Mouse (Mus musculus) C2C12 (cell line): ENCODE measurements around the gene Gm26897.

Experiments used
- CEBPB ChIP-seq: IDR thresholded peaks from one replicate; pipeline ENCODE4 v1.6.1; 2011; ENCODE audit warnings: low read depth, mild to moderate bottlenecking, control low read depth, moderate library complexity
- CTCF ChIP-seq: IDR thresholded peaks from one replicate; pipeline ENCODE4 v1.5.1; 2011; ENCODE audit not compliant: control insufficient read depth, insufficient read depth, insufficient read length
- MAX ChIP-seq: IDR thresholded peaks from one replicate; pipeline ENCODE4 v1.6.1; 2011; ENCODE audit warnings: mild to moderate bottlenecking, control low read depth
- MYOD1 ChIP-seq: IDR thresholded peaks from one replicate; pipeline ENCODE4 v1.6.1; 2011; ENCODE audit warnings: low read depth; ENCODE audit not compliant: control insufficient read depth, insufficient read length
- MYOG ChIP-seq: IDR thresholded peaks from one replicate; pipeline ENCODE4 v1.6.1; 2011; ENCODE audit not compliant: control insufficient read depth, insufficient read length; ENCODE audit errors: extremely low read depth
- USF1 ChIP-seq: IDR thresholded peaks from one replicate; pipeline ENCODE4 v1.6.1; 2011; ENCODE audit warnings: low read depth, mild to moderate bottlenecking, control low read depth, moderate library complexity

GRCm38 (mm10) chr5:111739480-111739879, 5.8 kb downstream of the Gm26897 start:
- TF ChIP-seq USF1 (no peak), CTCF (no peak), MYOD1 (no peak), MAX (no peak), MYOG (no peak), CEBPB (no peak)
